Mouse (Mus musculus) hindbrain, postnatal 0 days (tissue): Measurements from ENCODE around the gene Tbc1d22a. TPM values are rescaled to one million over a fixed set of nuclear protein-coding genes. Genes with fewer than 3 reads are reported as not detected.
"Not testable (repeated sequence)": the region's sequence is repeated elsewhere in the genome, so short reads cannot be mapped to it uniquely, and the experiment has no call there.

Source experiments
- ATAC-seq: fragments of 200-750 bp; cut with Nextera tagmentation; 2 replicates; pipeline ENCODE4 v1.8.0; 2017; ENCODE audit warnings: mild to moderate bottlenecking, moderate TSS enrichment, moderate library complexity
- DNase-seq: peaks from one replicate; pipeline ENCODE4 v3.0.0-alpha.2; 2015; ENCODE audit warnings: low spot score
- H3K27ac ChIP-seq: fragments of 300-500 bp; sonication (generic); 2 replicates; pipeline ENCODE4 v1.5.1; 2014; ENCODE audit warnings: mild to moderate bottlenecking
- H3K27me3 ChIP-seq: fragments of 300-500 bp; sonication (generic); 2 replicates; pipeline ENCODE4 v1.6.1; 2014; ENCODE audit warnings: low read length, mixed read lengths; ENCODE audit not compliant: insufficient read depth
- H3K36me3 ChIP-seq: fragments of 300-500 bp; sonication (generic); 2 replicates; pipeline ENCODE4 v1.6.1; 2014; ENCODE audit warnings: low read length, mixed read lengths; ENCODE audit not compliant: insufficient read depth
- H3K4me1 ChIP-seq: fragments of 300-500 bp; sonication (generic); 2 replicates; pipeline ENCODE4 v1.6.1; 2014; ENCODE audit warnings: antibody characterized with exemption, low read length, mixed read lengths; ENCODE audit not compliant: insufficient read depth
- H3K4me2 ChIP-seq: fragments of 300-500 bp; sonication (generic); 2 replicates; pipeline ENCODE4 v1.6.1; 2014; ENCODE audit warnings: low read depth, mild to moderate bottlenecking, low read length, moderate library complexity, mixed read lengths
- H3K4me3 ChIP-seq: fragments of 300-500 bp; sonication (generic); 2 replicates; pipeline ENCODE4 v1.5.1; 2014; ENCODE audit warnings: low read length
- H3K9ac ChIP-seq: fragments of 300-500 bp; sonication (generic); replicated peaks from 2 replicates; pipeline ENCODE4 v1.6.1; 2014; ENCODE audit warnings: mild to moderate bottlenecking, low read length, moderate library complexity, mixed read lengths
- H3K9me3 ChIP-seq: fragments of 300-500 bp; sonication (generic); 2 replicates; pipeline ENCODE4 v1.6.1; 2016; ENCODE audit warnings: low read length, mixed read lengths
- CTCF ChIP-seq: IDR thresholded peaks from 2 replicates; pipeline ENCODE4 v1.5.1; 2016; ENCODE audit warnings: antibody characterized with exemption, control low read depth, low read depth
- WGBS: fragments of 180-500 bp; shearing (Covaris S2); extraction: QIAGEN DNeasy Blood & Tissue Kit; methylation state at CpG from one replicate; pipeline ENCODE4 v1.1.7; 2014; 5-methylcytosine and 5-hydroxymethylcytosine counted together
- polyA plus RNA-seq: library from polyadenylated mRNA; unstranded; fragments of >200 nt; fragmentation: Nextera tagmentation; extraction: Ambion mirVana; gene quantifications from 2 replicates; pipeline ENCODE4 v1.2.1, GENCODE M21; 2015
- total RNA-seq: library from RNA; depleted of rRNA; stranded (reverse); fragments of >200 nt; gene quantifications from 2 replicates; pipeline ENCODE4 v1.2.3, GENCODE M21; 2014

The Tbc1d22a gene
- total and polyA plus RNA-seq, 2 experiments from 2014 or later, result 13.6 to 26.2 TPM

- ATAC-seq (no peak), DNase-seq (no peak)
- Histone ChIP-seq H3K9ac (no peak overlapping the region), H3K9me3 (no peaks in the 10 kb centered on the region), H3K4me2 (no peak overlapping the region), H3K27ac (no peak overlapping the region), H3K36me3 (no peaks in the 10 kb centered on the region), H3K27me3 (no peaks in the 10 kb centered on the region), H3K4me3 (no peak overlapping the region), H3K4me1 (peaks cover 8% of the 10 kb centered on the region)
- no peak for TF ChIP-seq CTCF
- 72% methylated on average over 3 of the region's 3 CpGs for WGBS
These were observed 22.3 kb upstream of the Tbc1d22a start for GRCm38 (mm10) chr15:86191933-86192332.

- not testable (repeated sequence) for H3K9me3 ChIP-seq, H3K4me1 ChIP-seq, H3K4me2 ChIP-seq, H3K9ac ChIP-seq, H3K4me3 ChIP-seq, H3K36me3 ChIP-seq, H3K27me3 ChIP-seq, DNase-seq, H3K27ac ChIP-seq
- ATAC-seq, result peak; percentile 95
- 79% methylated on average over 55 of the region's 55 CpGs for WGBS
These were observed 19.4 kb upstream of the Tbc1d22a start for GRCm38 (mm10) chr15:86194676-86195453.

DNA sequence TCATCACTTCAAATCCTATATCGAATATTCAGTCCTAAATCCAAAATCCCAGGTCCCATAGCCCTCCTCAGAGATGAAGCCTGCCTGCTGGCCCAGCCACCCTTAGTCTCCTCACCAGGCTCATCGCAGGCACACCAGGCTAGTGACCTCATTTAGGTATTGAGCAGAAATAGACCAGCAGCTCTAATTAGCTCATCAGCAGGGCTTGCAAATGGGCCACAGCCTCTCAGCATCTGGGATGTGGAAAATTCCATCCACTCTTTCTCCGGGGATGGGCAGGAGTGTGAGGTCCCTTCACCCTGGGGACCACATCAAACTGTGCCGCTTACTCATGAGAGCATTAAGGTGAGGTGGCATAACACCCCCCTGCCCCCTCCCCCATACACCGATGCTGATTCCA lies 15.2 kb upstream of the Tbc1d22a start:
- H3K4me2 ChIP-seq, result no peak overlapping the region
- WGBS, result 85% methylated on average over 5 of the region's 5 CpGs
- DNase-seq, result no peak
- no peak overlapping the region for H3K9ac ChIP-seq
- H3K36me3 ChIP-seq, result no peaks in the 10 kb centered on the region
- ATAC-seq, result no peak
- H3K9me3 ChIP-seq, result no peaks in the 10 kb centered on the region
- peaks cover 5% of the 10 kb centered on the region; the same call in 1 of the 2 replicates for H3K4me1 ChIP-seq
- H3K27ac ChIP-seq, result no peak overlapping the region
- H3K27me3 ChIP-seq, result no peaks in the 10 kb centered on the region
- no peak overlapping the region for H3K4me3 ChIP-seq
- no peak for TF ChIP-seq CTCF

DNA sequence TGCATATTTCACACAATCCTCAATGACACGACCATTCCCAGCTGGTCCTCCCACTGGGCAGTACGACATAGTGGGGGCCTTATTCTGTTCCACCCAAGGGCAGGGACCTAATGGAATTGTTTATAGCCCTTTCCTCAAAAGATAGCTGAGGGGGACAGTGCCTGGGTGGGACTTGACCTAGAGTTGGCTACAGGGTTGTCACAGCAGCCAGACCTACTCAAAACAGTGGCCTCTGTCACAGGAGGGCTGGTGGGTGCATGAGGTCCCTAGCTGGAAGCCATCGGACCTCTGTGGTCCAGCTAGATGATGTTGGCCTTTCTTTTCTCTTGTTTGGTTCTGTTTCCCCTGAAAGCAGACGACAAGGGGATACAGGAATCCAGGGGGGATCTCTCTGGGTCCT lies 14.8 kb upstream of the Tbc1d22a start:
- no peak for TF ChIP-seq CTCF
- DNase-seq (no peak), ATAC-seq (no peak)
- Histone ChIP-seq H3K4me3 (no peak overlapping the region), H3K4me2 (no peak overlapping the region), H3K9ac (no peak overlapping the region), H3K27ac (no peak overlapping the region), H3K27me3 (no peaks in the 10 kb centered on the region), H3K4me1 (peaks cover 5% of the 10 kb centered on the region; the same call in 1 of the 2 replicates), H3K9me3 (no peaks in the 10 kb centered on the region), H3K36me3 (no peaks in the 10 kb centered on the region)
- 77% methylated on average over 4 of the region's 4 CpGs for WGBS

DNA sequence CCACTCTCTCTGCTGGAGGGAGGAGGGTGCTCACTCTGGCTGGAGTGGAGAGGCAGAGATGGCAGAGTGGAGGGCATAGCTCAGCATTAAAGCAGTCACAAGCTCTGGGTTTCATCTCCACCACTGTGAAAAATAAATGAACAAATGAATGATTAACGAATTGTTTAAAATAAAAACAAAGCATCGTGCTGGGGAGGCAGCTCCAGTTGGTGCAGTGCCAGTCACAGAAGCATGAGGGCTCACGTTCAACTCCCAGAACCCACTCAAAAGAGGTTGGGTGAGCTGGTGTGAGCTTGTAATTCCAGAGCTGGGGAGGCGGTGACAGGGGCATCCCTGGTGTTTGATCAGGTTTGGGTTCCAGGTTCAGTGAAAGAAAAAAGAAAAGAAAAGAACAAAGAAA lies 14.1 kb upstream of the Tbc1d22a start:
- DNase-seq, result no peak
- H3K27me3 ChIP-seq, result no peaks in the 10 kb centered on the region
- H3K4me3 ChIP-seq, result no peak overlapping the region
- ATAC-seq, result no peak
- H3K27ac ChIP-seq, result no peak overlapping the region
- no peak overlapping the region for H3K4me2 ChIP-seq
- 48% methylated on average over 4 of the region's 4 CpGs for WGBS
- TF ChIP-seq CTCF, result no peak
- no peak overlapping the region for H3K9ac ChIP-seq
- H3K9me3 ChIP-seq, result no peaks in the 10 kb centered on the region
- no peaks in the 10 kb centered on the region for H3K36me3 ChIP-seq
- H3K4me1 ChIP-seq, result peaks cover 5% of the 10 kb centered on the region; the same call in 1 of the 2 replicates

DNA sequence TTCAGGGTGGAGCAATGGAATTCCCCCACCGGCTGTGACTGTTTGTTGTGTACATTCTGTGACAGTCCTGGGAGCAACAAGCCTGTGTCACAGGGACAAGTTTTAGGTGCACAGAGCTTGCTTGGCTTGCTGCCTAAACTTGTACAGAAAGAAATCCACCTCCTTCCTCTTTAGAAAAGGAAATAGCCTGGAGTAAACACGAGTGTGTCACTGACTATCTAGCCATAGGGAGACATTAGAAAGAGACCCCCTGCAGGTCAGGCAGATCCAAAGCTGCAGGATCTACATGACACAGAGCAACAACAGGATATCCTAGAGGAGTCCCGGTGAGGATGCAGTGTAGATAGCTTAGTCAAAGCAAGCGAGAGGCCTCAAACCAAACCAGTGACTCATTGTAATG lies 13.2 kb upstream of the Tbc1d22a start:
- H3K4me1 ChIP-seq, result peaks cover 5% of the 10 kb centered on the region; the same call in 1 of the 2 replicates
- H3K9ac ChIP-seq, result no peak overlapping the region
- ATAC-seq, result no peak
- H3K9me3 ChIP-seq, result no peaks in the 10 kb centered on the region
- no peaks in the 10 kb centered on the region for H3K27me3 ChIP-seq
- DNase-seq, result no peak
- H3K4me3 ChIP-seq, result no peak overlapping the region
- no peak overlapping the region for H3K27ac ChIP-seq
- H3K36me3 ChIP-seq, result no peaks in the 10 kb centered on the region
- WGBS, result 28% methylated on average over 4 of the region's 4 CpGs
- TF ChIP-seq CTCF, result no peak
- no peak overlapping the region for H3K4me2 ChIP-seq

GRCm38 (mm10) chr15:86201696-86202330 lies 12.4 kb upstream of the Tbc1d22a start:
- H3K36me3 ChIP-seq, result no peaks in the 10 kb centered on the region
- H3K4me2 ChIP-seq, result no peak overlapping the region
- H3K4me1 ChIP-seq, result peaks cover 5% of the 10 kb centered on the region; the same call in 1 of the 2 replicates
- DNase-seq (no peak), ATAC-seq (no peak)
- H3K9ac ChIP-seq, result no peak overlapping the region
- 46% methylated on average over 9 of the region's 9 CpGs for WGBS
- no peak overlapping the region for H3K27ac ChIP-seq
- H3K4me3 ChIP-seq, result no peak overlapping the region
- H3K9me3 ChIP-seq, result no peaks in the 10 kb centered on the region
- no peak for TF ChIP-seq CTCF
- H3K27me3 ChIP-seq, result no peaks in the 10 kb centered on the region
